Mouse (Mus musculus): ENCODE measurements around the gene Cdhr3.

- no peak for TF ChIP-seq CTCF (IDR thresholded peaks at IDR 0.05; ENCODE audit: insufficient read depth, low read depth, low read length)
- no peak for TF ChIP-seq POLR2A (IDR thresholded peaks at IDR 0.05; ENCODE audit: insufficient read depth, low read depth, low read length)
Measured at GRCm38 (mm10) chr12:33018601-33019000, 74.1 kb downstream of the Cdhr3 start.

Measured in olfactory bulb, adult 2 months (tissue).